Mouse (Mus musculus) limb, embryonic 14.5 days (tissue): Measurements from ENCODE around the gene Mroh2a. TPM values are rescaled to one million over a fixed set of nuclear protein-coding genes. Genes with fewer than 3 reads are reported as not detected.

Source experiments
- ATAC-seq: fragments of 200-750 bp; cut with Nextera tagmentation; 2 replicates; pipeline ENCODE4 v1.8.0; 2017; ENCODE audit warnings: low read depth, moderate number of reproducible peaks, moderate TSS enrichment; ENCODE audit not compliant: low FRiP score
- DNase-seq: peaks from one replicate; pipeline ENCODE4 v3.0.0-alpha.2; 2015; ENCODE audit warnings: low spot score
- H3K27ac ChIP-seq: fragments of 300-500 bp; sonication (generic); replicated peaks from 2 replicates; pipeline ENCODE4 v1.5.1; 2014; ENCODE audit warnings: low read depth, mild to moderate bottlenecking, low read length, moderate library complexity, mixed read lengths
- H3K27me3 ChIP-seq: fragments of 300-500 bp; sonication (generic); 2 replicates; pipeline ENCODE4 v1.6.1; 2014; ENCODE audit warnings: low read length, mixed read lengths; ENCODE audit not compliant: control insufficient read depth, insufficient read depth
- H3K36me3 ChIP-seq: fragments of 300-500 bp; sonication (generic); 2 replicates; pipeline ENCODE4 v1.6.1; 2014; ENCODE audit warnings: mild to moderate bottlenecking, low read length, moderate library complexity, mixed read lengths; ENCODE audit not compliant: control insufficient read depth, insufficient read depth
- H3K4me1 ChIP-seq: fragments of 300-500 bp; sonication (generic); 2 replicates; pipeline ENCODE4 v1.6.1; 2014; ENCODE audit warnings: antibody characterized with exemption, low read length, mixed read lengths; ENCODE audit not compliant: control insufficient read depth, insufficient read depth
- H3K4me2 ChIP-seq: fragments of 300-500 bp; sonication (generic); replicated peaks from 2 replicates; pipeline ENCODE4 v1.6.1; 2014; ENCODE audit warnings: low read depth, mild to moderate bottlenecking, low read length, moderate library complexity; ENCODE audit not compliant: severe bottlenecking
- H3K4me3 ChIP-seq: fragments of 300-500 bp; sonication (generic); replicated peaks from 2 replicates; pipeline ENCODE4 v1.5.1; 2014; ENCODE audit warnings: low read length
- H3K9ac ChIP-seq: fragments of 300-500 bp; sonication (generic); 2 replicates; pipeline ENCODE4 v1.6.1; 2014; ENCODE audit warnings: mild to moderate bottlenecking, low read depth, low read length, moderate library complexity; ENCODE audit not compliant: severe bottlenecking
- H3K9me3 ChIP-seq: fragments of 300-500 bp; sonication (generic); 2 replicates; pipeline ENCODE4 v1.6.1; 2016; ENCODE audit warnings: low read length; ENCODE audit not compliant: control insufficient read depth
- POLR2A ChIP-seq: fragments of 200-500 bp; IDR thresholded peaks from 2 replicates; pipeline ENCODE4 v1.8.0; 2012; ENCODE audit warnings: inconsistent platforms, mild to moderate bottlenecking, moderate library complexity, borderline replicate concordance; ENCODE audit not compliant: insufficient read depth, insufficient read length; ENCODE audit errors: extremely low read depth
- WGBS: fragments of 180-500 bp; shearing (Covaris S2); extraction: QIAGEN DNeasy Blood & Tissue Kit; methylation state at CpG from one replicate; pipeline ENCODE4 v1.1.7; 2014; 5-methylcytosine and 5-hydroxymethylcytosine counted together
- polyA plus RNA-seq, 2 experiments: library from polyadenylated mRNA; depleted of rRNA in 1 of 2; stranded (reverse) in 1 of 2; unstranded in 1 of 2; fragments of >200 nt; fragmentation: Nextera tagmentation in 1 of 2; extraction: Ambion mirVana in 1 of 2; gene quantifications; 2 replicates each; pipeline versions ENCODE4 v1.2.1 to v1.2.3; 2012 to 2014

Mroh2a gene
- polyA plus RNA-seq, 2 experiments = 0.20 to 2.2 TPM

DNA sequence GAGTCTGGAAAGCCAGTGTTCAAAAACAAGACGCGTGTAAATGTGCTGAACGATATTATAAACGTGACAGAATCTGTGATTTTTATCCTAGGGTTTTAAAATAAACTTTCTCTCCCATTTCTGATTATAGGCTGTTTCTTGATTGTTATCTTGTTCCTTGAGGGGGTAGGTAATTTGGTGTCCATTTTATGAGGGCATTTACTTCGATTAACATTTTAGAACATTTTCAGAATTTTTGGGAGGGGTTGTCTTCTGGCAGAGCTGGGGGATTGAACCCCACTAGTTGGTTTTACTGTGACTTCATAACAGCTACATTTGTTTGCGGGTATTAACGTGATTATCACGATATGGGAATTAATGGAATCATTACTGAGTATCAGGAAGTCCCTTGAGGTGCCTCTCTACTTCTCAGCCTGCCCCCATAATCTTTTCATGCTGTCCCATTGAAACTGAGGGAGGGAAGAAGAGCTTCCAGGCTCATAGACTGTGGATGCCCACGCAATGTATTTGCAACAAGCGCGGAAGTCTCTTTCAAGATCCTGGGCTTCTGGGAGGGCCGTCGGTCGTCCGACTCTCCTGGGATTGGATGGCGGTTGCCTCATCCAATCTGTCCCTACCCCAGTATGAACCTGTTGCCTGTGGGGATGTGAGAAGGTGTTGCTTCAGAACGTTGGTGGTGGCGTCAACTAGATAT lies 51.2 kb downstream of the Mroh2a start:
- Histone ChIP-seq H3K36me3 (peaks cover 27% of the 10 kb centered on the region), H3K4me3 (peak overlapping the region; percentile 56), H3K27ac (peak overlapping the region; percentile 87), H3K9me3 (peaks cover 3% of the 10 kb centered on the region), H3K27me3 (no peaks in the 10 kb centered on the region), H3K4me1 (peaks cover 13% of the 10 kb centered on the region), H3K4me2 (peak overlapping the region; percentile 55), H3K9ac (peak overlapping the region; percentile 84)
- 65% methylated on average over 18 of the region's 18 CpGs for WGBS
- no peak for DNase-seq
- TF ChIP-seq POLR2A = no peak
- no peak for ATAC-seq

DNA sequence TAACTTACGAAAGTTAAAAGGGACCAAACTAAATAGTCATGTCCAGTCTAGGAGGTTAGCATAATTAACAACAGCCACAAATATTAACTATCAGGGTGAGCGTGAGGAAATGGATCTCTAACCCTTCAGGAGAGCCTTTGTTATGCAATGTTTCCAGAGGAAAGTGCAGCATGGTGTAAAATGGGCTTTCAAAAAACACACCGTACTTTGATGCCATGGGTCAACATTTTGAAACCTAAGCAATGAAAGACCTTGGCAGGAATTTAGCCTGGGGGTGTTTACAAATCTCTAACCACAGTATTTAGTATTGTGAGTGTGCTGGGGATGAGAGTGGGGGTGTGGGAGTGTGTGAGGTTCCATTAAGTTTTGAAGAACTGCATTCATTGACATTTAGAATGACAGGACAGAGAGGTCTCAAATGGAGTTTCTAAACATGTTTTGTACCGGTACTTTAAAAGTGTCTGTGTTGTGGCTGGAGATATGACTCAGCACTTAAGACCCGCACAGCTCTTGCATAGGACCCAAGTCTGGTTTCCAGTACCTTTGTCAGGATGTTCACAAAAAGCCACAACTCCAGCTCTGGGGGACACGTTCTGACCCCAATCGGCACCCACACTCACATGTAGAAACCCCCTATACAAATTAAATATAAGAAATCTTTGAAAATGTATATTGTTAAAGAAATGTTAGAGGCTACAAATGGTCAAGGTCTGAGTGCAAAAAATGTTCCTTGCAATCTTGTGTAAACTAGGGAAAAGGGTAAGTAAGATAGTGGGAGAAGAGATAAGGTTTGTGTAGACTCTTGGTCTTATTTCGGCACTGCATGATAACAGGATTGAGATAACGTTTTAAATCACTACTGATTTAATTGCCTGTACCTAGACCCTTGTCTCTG lies 52.6 kb downstream of the Mroh2a start:
- H3K36me3 ChIP-seq = peaks cover 13% of the 10 kb centered on the region
- no peak overlapping the region for H3K9ac ChIP-seq
- DNase-seq (no peak), ATAC-seq (no peak)
- H3K27me3 ChIP-seq = no peaks in the 10 kb centered on the region
- H3K4me1 ChIP-seq = peaks cover 13% of the 10 kb centered on the region
- no peak overlapping the region for H3K4me3 ChIP-seq
- no peak overlapping the region for H3K27ac ChIP-seq
- peaks cover 17% of the 10 kb centered on the region for H3K9me3 ChIP-seq
- no peak overlapping the region for H3K4me2 ChIP-seq
- WGBS = 66% methylated on average over 9 of the region's 9 CpGs
- no peak for TF ChIP-seq POLR2A

DNA sequence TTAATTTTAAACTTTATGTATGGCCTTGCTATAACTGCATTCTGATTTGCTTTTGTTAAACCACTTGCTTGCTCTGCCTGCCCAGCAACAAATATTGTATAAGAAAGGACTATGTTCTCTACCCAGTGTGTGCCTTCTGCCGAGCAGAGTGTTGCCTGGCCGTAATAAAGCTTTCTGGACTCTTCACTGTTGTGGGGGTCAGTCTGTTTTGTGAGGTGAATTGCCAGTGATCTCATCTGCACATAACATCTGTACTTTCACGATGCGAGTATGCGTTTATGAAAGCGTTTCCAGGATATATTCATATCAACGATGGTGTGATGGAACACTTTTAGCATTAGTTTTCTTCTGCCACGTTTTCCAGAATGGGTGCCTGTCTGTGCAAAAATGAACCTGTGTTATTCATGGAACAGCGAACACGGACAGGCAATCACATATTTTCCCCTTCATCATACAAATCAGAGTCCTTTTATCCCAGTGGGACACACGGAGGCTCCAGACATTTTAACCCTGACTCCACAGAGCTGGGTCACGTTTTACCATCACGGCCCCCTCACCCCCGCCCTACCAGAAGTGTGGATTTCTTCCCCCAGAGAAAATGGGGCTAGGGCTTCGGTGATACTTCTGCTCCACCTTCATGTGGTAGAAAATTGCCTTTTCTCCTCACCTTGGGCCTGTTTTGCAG lies 53.4 kb downstream of the Mroh2a start:
- H3K9me3 ChIP-seq = peaks cover 25% of the 10 kb centered on the region
- H3K27ac ChIP-seq = no peak overlapping the region
- no peak overlapping the region for H3K9ac ChIP-seq
- H3K27me3 ChIP-seq = no peaks in the 10 kb centered on the region
- ATAC-seq (no peak), DNase-seq (no peak)
- 74% methylated on average over 15 of the region's 15 CpGs for WGBS
- H3K4me1 ChIP-seq = peaks cover 13% of the 10 kb centered on the region
- no peak overlapping the region for H3K4me2 ChIP-seq
- peaks cover 5% of the 10 kb centered on the region; the same call in 1 of the 2 replicates for H3K36me3 ChIP-seq
- no peak for TF ChIP-seq POLR2A
- H3K4me3 ChIP-seq = no peak overlapping the region

DNA sequence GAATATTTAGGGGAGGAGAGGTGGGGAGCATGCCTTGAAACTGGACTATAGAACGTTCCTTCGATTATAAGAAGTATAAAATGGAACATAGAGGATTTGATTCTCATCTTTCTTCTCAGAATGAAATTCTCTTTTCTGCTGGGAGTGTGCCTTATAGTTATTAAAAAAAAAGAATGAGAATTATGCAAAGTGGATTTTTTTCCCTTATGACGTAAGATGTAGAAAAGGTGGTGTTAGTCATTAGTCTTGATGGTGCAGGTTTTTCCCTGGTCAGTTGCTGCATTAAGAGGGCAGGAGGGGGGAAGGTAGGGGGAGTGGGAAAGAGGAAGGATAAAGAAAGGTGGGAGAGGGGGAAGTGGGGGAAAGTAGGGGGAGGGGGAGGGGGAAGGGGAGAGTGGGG lies 55.5 kb downstream of the Mroh2a start:
- peaks cover 43% of the 10 kb centered on the region for H3K9me3 ChIP-seq
- H3K4me1 ChIP-seq = no peaks in the 10 kb centered on the region
- WGBS = 57% methylated on average over 3 of the region's 3 CpGs
- no peak overlapping the region for H3K9ac ChIP-seq
- DNase-seq (no peak), ATAC-seq (no peak)
- no peak overlapping the region for H3K27ac ChIP-seq
- no peaks in the 10 kb centered on the region for H3K27me3 ChIP-seq
- no peak for TF ChIP-seq POLR2A
- no peak overlapping the region for H3K4me2 ChIP-seq
- H3K36me3 ChIP-seq = no peaks in the 10 kb centered on the region
- H3K4me3 ChIP-seq = no peak overlapping the region

DNA sequence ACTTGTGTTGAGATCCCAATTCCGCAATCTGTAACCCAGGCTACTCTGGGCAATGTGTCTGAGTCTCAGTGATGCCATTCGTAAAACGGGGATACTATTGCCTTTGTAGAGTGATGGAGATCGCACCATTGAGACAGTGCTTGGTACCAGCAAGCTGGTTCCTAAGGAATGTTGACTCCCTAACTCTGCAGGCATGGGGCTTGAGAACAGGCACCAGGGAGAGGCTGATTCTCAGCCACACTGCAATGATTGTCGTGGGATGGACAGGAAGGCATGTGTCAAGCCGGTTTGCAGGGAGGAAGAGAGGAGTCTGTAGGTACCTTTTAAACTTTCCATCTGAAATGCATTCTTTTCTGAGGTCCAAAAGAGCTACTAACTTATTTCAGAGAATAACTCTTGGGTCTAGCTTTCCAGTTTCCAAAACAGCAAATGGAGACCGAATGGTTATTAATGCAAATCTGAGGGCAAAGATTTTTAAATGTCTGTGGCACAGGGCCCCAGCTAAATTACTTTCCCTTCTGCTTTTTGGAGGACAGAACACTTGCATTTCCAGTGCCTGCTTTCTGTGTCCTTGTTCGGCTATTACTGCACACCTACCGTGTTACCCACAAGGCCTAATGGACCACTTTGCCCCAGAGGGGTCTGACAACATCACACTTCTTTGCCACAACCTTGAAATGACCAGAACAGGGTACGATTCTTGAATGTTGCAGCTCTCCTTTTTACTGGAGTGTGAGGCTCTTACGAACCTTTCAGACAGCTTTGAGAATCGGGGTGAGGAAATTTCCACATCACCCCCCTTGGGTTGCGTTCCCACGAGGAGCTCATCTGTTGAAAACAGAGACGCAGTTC lies 56.8 kb downstream of the Mroh2a start:
- Histone ChIP-seq H3K27me3 (no peaks in the 10 kb centered on the region), H3K9me3 (peaks cover 52% of the 10 kb centered on the region)
- 79% methylated on average over 15 of the region's 15 CpGs for WGBS

More for the DNA sequence above, 56.8 kb downstream of the Mroh2a start:
- Histone ChIP-seq H3K4me2 (no peak overlapping the region), H3K27ac (no peak overlapping the region), H3K9ac (no peak overlapping the region), H3K36me3 (no peaks in the 10 kb centered on the region), H3K4me1 (no peaks in the 10 kb centered on the region), H3K4me3 (no peak overlapping the region)
- DNase-seq (no peak), ATAC-seq (no peak)
- no peak for TF ChIP-seq POLR2A
